Mouse (Mus musculus) neural tube, embryonic 11.5 days (tissue): ENCODE measurements around the gene Cdc25a. TPM values are rescaled to one million over a fixed set of nuclear protein-coding genes. Genes with fewer than 3 reads are reported as not detected.

Experiments
- ATAC-seq: fragments of 200-750 bp; cut with Nextera tagmentation; 2 replicates; pipeline ENCODE4 v1.8.0; 2017; ENCODE audit warnings: moderate number of reproducible peaks, mild to moderate bottlenecking, moderate TSS enrichment, moderate library complexity; ENCODE audit not compliant: insufficient read depth, low FRiP score, low TSS enrichment
- DNase-seq: peaks from one replicate; pipeline ENCODE4 v3.0.0-alpha.2; 2015; ENCODE audit warnings: low spot score
- H3K27ac ChIP-seq: fragments of 300-500 bp; sonication (generic); 2 replicates; pipeline ENCODE4 v1.5.1; 2014; ENCODE audit warnings: low read depth, mild to moderate bottlenecking, low read length
- H3K27me3 ChIP-seq: fragments of 300-500 bp; sonication (generic); 2 replicates; pipeline ENCODE4 v1.6.1; 2014; ENCODE audit warnings: mild to moderate bottlenecking, low read length, mixed read lengths; ENCODE audit not compliant: control insufficient read depth, insufficient read depth
- H3K36me3 ChIP-seq: fragments of 300-500 bp; sonication (generic); 2 replicates; pipeline ENCODE4 v1.6.1; 2014; ENCODE audit warnings: mild to moderate bottlenecking, low read length, moderate library complexity, mixed read lengths; ENCODE audit not compliant: control insufficient read depth, insufficient read depth
- H3K4me1 ChIP-seq: fragments of 300-500 bp; sonication (generic); 2 replicates; pipeline ENCODE4 v1.6.1; 2014; ENCODE audit warnings: low read length, mixed read lengths; ENCODE audit not compliant: control insufficient read depth, insufficient read depth
- H3K4me2 ChIP-seq: fragments of 300-500 bp; sonication (generic); 2 replicates; pipeline ENCODE4 v1.6.1; 2014; ENCODE audit warnings: low read depth, mild to moderate bottlenecking, moderate library complexity
- H3K4me3 ChIP-seq: fragments of 300-500 bp; sonication (generic); 2 replicates; pipeline ENCODE4 v1.5.1; 2014; ENCODE audit warnings: low read depth, low read length
- H3K9ac ChIP-seq: fragments of 300-500 bp; sonication (generic); 2 replicates; pipeline ENCODE4 v1.6.1; 2014; ENCODE audit warnings: mild to moderate bottlenecking, low read length
- H3K9me3 ChIP-seq: fragments of 300-500 bp; sonication (generic); 2 replicates; pipeline ENCODE4 v1.6.1; 2016; ENCODE audit warnings: low read length; ENCODE audit not compliant: control insufficient read depth
- WGBS: fragments of 180-500 bp; shearing (Covaris S2); extraction: QIAGEN DNeasy Blood & Tissue Kit; methylation state at CpG from one replicate; pipeline ENCODE4 v1.1.7; 2014; 5-methylcytosine and 5-hydroxymethylcytosine counted together
- polyA plus RNA-seq: library from polyadenylated mRNA; unstranded; fragments of >200 nt; fragmentation: Nextera tagmentation; extraction: Ambion mirVana; gene quantifications from 2 replicates; pipeline ENCODE4 v1.2.1, GENCODE M21; 2014

The Cdc25a gene
- polyA plus RNA-seq, result 35.4 and 37.9 TPM in 2 replicates

DNA sequence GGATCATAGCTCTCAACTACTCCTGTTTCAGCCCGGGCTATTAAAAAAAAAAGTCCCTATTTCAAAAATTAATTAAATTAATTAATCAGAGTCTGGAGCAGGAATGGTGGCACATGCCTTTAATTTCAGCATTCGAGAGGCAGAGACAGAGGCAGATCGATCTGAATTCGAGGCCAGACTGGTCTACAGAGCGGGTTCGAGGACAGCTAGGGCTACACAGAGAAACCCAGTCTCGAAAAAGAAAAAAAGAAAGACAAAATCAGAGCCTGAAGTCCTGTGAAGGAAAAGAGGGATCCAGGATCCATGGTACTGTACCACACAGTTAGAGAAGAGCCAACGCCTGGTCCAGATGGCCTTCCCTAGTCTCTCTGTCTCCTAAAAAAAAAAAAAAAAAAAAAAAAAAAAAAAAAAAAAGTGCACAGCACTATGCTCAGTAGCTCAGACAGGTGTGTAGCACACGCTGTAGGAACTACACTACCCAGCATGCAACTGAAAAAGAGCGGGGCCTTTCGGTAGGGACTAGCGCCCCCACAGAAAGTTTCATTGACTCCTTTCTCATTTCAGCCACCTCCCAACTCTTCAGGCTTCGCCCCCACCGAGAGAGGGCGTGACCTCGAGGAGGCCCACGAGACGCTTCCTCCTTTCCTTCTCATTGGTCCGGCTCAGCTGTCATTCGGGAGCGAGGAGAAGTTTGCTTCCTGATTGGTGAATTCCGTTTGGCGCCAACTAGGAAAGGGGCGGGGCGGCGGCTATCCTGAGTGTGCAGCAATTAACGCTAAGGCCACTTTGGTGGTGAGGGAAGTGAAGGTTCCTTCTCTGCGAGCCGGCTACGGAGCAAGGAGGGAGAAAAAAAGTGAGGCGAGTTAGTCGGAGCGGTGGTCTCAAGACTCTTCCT, at the start of gene Cdc25a:
Gene Cdc25a, plus strand, starts transcription at position 783 of the 895 bp plus-strand sequence.
- Histone ChIP-seq H3K4me2 (peak within 1 kb of the TSS; percentile 56), H3K4me3 (peak within 1 kb of the TSS; percentile 97), H3K9me3 (no peaks in the 10 kb centered on the region), H3K27ac (peak within 1 kb of the TSS; percentile 78), H3K4me1 (peaks cover 7% of the 10 kb centered on the region; the same call in 1 of the 2 replicates), H3K36me3 (peaks cover 10% of the 10 kb centered on the region), H3K9ac (peak within 1 kb of the TSS; percentile 97), H3K27me3 (no peaks in the 10 kb centered on the region)
- peak; percentile 97 for DNase-seq
- peak; percentile 94 for ATAC-seq
- 7% methylated on average over 33 of the region's 33 CpGs for WGBS

GRCm38 (mm10) chr9:109825739-109826138, 49.6 kb upstream of the Cdc25a start:
- DNase-seq, result no peak
- H3K27me3 ChIP-seq, result no peaks in the 10 kb centered on the region
- 71% methylated on average over 4 of the region's 4 CpGs for WGBS
- H3K4me2 ChIP-seq, result no peak overlapping the region
- no peak overlapping the region for H3K9ac ChIP-seq
- no peak overlapping the region for H3K4me3 ChIP-seq
- H3K9me3 ChIP-seq, result no peaks in the 10 kb centered on the region
- no peak overlapping the region for H3K27ac ChIP-seq
- no peak for ATAC-seq
- no peaks in the 10 kb centered on the region for H3K4me1 ChIP-seq
- H3K36me3 ChIP-seq, result no peaks in the 10 kb centered on the region

DNA sequence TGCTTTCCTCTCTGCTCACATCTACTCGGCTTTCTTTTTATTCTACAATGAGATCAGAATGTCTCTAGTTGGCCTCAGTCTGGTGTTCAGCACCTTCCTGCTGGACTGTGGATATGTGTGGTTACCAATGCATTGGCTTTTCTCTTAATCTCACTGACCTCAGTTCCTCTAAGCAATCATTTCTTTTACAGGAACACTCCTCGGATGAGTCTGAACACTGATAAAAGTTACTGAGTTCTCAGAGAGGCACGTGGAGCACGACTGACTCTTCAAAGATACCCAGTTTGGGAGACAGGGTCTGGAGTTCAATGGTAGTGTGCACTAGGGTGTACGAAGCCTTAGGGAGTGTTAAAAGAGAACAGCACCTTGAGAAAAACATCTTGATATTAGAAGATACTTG, 49.2 kb upstream of the Cdc25a start:
- H3K36me3 ChIP-seq, result no peaks in the 10 kb centered on the region
- H3K27ac ChIP-seq, result no peak overlapping the region
- ATAC-seq (no peak), DNase-seq (no peak)
- no peaks in the 10 kb centered on the region for H3K27me3 ChIP-seq
- no peaks in the 10 kb centered on the region for H3K9me3 ChIP-seq
- no peak overlapping the region for H3K4me3 ChIP-seq
- H3K4me1 ChIP-seq, result no peaks in the 10 kb centered on the region
- H3K4me2 ChIP-seq, result no peak overlapping the region
- H3K9ac ChIP-seq, result no peak overlapping the region
- WGBS, result 74% methylated on average over 5 of the region's 5 CpGs

GRCm38 (mm10) chr9:109832391-109833087, 42.8 kb upstream of the Cdc25a start, which contains the start of gene Nme6:
Gene Nme6 (plus strand): TSS chr9:109832749.
- ATAC-seq (peak; percentile 94), DNase-seq (peak; percentile 94)
- Histone ChIP-seq H3K4me2 (peak within 1 kb of the TSS; percentile 73), H3K27me3 (no peaks in the 10 kb centered on the region), H3K36me3 (no peaks in the 10 kb centered on the region), H3K27ac (no peak within 1 kb of the TSS), H3K4me3 (peak within 1 kb of the TSS; percentile 56), H3K9me3 (no peaks in the 10 kb centered on the region), H3K9ac (peak within 1 kb of the TSS; percentile 27), H3K4me1 (no peaks in the 10 kb centered on the region)
- WGBS, result under 1% methylated on average over 32 of the region's 32 CpGs

DNA sequence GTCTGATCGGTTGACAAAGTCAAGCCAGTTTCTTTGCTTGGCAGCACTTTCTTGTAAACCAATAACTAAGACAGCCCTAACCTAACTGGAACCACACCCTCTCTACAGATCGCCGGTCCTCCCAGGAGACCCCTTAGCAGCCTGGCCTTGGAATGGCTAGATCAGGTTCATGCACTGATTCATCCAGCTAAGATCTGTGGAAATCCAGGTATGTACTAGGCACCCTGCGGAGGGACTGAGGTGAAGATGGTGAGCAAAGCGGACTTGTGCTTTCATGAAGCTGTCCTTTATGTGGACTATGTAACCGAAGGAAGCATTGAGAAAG, 42.3 kb upstream of the Cdc25a start:
- Histone ChIP-seq H3K4me2 (peak overlapping the region; percentile 73), H3K36me3 (no peaks in the 10 kb centered on the region), H3K4me3 (peak overlapping the region; percentile 56), H3K4me1 (no peaks in the 10 kb centered on the region), H3K9me3 (no peaks in the 10 kb centered on the region), H3K27me3 (no peaks in the 10 kb centered on the region), H3K9ac (peak overlapping the region; percentile 27), H3K27ac (no peak overlapping the region)
- DNase-seq (no peak), ATAC-seq (peak; percentile 49)
- 17% methylated on average over 6 of the region's 6 CpGs for WGBS

DNA sequence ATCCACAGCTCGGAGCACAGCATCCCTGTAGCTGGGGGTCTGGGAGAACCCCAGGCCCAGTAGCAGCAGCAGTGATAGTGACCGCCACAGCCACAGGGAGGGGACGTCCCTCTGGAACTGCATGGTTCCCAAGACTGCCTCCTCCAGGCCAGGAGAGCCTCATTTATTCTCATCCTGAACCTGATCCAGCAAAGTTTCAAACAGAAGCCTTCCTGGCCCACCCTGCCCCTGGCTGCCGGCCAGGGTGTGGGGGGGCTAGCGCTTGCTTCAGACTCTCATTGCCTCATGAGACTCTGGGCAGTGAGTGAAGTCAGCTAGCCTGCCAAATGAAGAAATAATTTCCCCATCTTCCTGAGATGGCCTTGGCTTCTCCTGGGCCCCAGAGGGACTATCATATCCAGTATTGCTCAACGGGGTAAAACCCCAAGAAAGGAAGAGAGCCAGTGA, 26.0 kb upstream of the Cdc25a start, which contains the start of gene Camp:
Gene Camp, minus strand, starts transcription at position 306 of the 447 bp plus-strand sequence.
- Histone ChIP-seq H3K9me3 (no peaks in the 10 kb centered on the region), H3K4me1 (no peaks in the 10 kb centered on the region), H3K27me3 (no peaks in the 10 kb centered on the region), H3K4me3 (no peak within 1 kb of the TSS), H3K36me3 (no peaks in the 10 kb centered on the region), H3K9ac (no peak within 1 kb of the TSS), H3K27ac (no peak within 1 kb of the TSS), H3K4me2 (no peak within 1 kb of the TSS)
- ATAC-seq, result no peak
- no peak for DNase-seq
- 80% methylated on average over 6 of the region's 6 CpGs for WGBS

GRCm38 (mm10) chr9:109850099-109850498, 25.3 kb upstream of the Cdc25a start:
- no peaks in the 10 kb centered on the region for H3K9me3 ChIP-seq
- no peak overlapping the region for H3K4me2 ChIP-seq
- DNase-seq (no peak), ATAC-seq (no peak)
- no peak overlapping the region for H3K4me3 ChIP-seq
- no peak overlapping the region for H3K27ac ChIP-seq
- 83% methylated on average over 5 of the region's 5 CpGs for WGBS
- no peaks in the 10 kb centered on the region for H3K36me3 ChIP-seq
- no peak overlapping the region for H3K9ac ChIP-seq
- H3K27me3 ChIP-seq, result no peaks in the 10 kb centered on the region
- H3K4me1 ChIP-seq, result no peaks in the 10 kb centered on the region

- Histone ChIP-seq H3K4me1 (no peaks in the 10 kb centered on the region), H3K27ac (no peak overlapping the region), H3K4me3 (no peak overlapping the region), H3K27me3 (no peaks in the 10 kb centered on the region), H3K4me2 (no peak overlapping the region), H3K9ac (no peak overlapping the region), H3K9me3 (no peaks in the 10 kb centered on the region), H3K36me3 (no peaks in the 10 kb centered on the region)
- no peak for ATAC-seq
- DNase-seq, result no peak
- 88% methylated on average over 2 of the region's 2 CpGs for WGBS
Measured at GRCm38 (mm10) chr9:109854341-109854740, 21.0 kb upstream of the Cdc25a start.
